Mouse (Mus musculus) ES-Bruce4 (cell line): ENCODE results near the gene Mbtps1. TPM values are rescaled to one million over a fixed set of nuclear protein-coding genes. Genes with fewer than 3 reads are reported as not detected.

ENCODE experiments used
- H3K27ac ChIP-seq: 2 replicates; pipeline ENCODE4 v1.5.1; 2012; ENCODE audit warnings: low read length, inconsistent platforms; ENCODE audit not compliant: insufficient read depth
- H3K27me3 ChIP-seq: 2 replicates; pipeline ENCODE4 v1.6.1; 2012; ENCODE audit warnings: mild to moderate bottlenecking, low read length, inconsistent platforms; ENCODE audit not compliant: control insufficient read depth, poor library complexity, insufficient read depth, severe bottlenecking
- H3K36me3 ChIP-seq: 2 replicates; pipeline ENCODE4 v1.6.1; 2012; ENCODE audit warnings: inconsistent platforms, mild to moderate bottlenecking, low read length, moderate library complexity; ENCODE audit not compliant: control insufficient read depth, poor library complexity, insufficient read depth, severe bottlenecking
- H3K4me1 ChIP-seq: one replicate; pipeline ENCODE4 v1.8.1; 2011; ENCODE audit warnings: low read length; ENCODE audit not compliant: control insufficient read depth, insufficient read depth
- H3K4me3 ChIP-seq: 2 replicates; pipeline ENCODE4 v1.5.1; 2011; ENCODE audit warnings: low read depth, mild to moderate bottlenecking, low read length
- H3K9ac ChIP-seq: 2 replicates; pipeline ENCODE4 v1.6.1; 2012; ENCODE audit warnings: low read depth, mild to moderate bottlenecking, inconsistent platforms; ENCODE audit not compliant: poor library complexity, severe bottlenecking
- H3K9me3 ChIP-seq: replicated peaks from 2 replicates; pipeline ENCODE4 v1.6.1; 2012; ENCODE audit warnings: mild to moderate bottlenecking, low read length, inconsistent platforms; ENCODE audit not compliant: control insufficient read depth, poor library complexity, insufficient read depth, severe bottlenecking
- CTCF ChIP-seq: IDR thresholded peaks from one replicate; pipeline ENCODE4 v1.8.1; 2011; ENCODE audit warnings: low read depth, low read length
- EP300 ChIP-seq: IDR thresholded peaks from 2 replicates; pipeline ENCODE4 v1.6.1; 2011; ENCODE audit warnings: low read depth, low read length; ENCODE audit not compliant: insufficient read depth
- POLR2A ChIP-seq: IDR thresholded peaks from one replicate; pipeline ENCODE4 v1.8.1; 2011; ENCODE audit warnings: low read length; ENCODE audit not compliant: insufficient read depth
- polyA plus RNA-seq: library from polyadenylated mRNA; stranded (reverse); fragments of >200 nt; gene quantifications from 2 replicates; pipeline ENCODE4 v1.2.4, GENCODE M21; 2011; ENCODE audit warnings: low read depth; ENCODE audit not compliant: missing spikeins, insufficient read depth, insufficient read length

Gene Mbtps1
- polyA plus RNA-seq, 1 experiment, result 118 TPM

GRCm38 (mm10) chr8:119496848-119497247, 61.7 kb downstream of the Mbtps1 start:
- no peak overlapping the region for H3K27ac ChIP-seq
- no peaks in the 10 kb centered on the region for H3K9me3 ChIP-seq
- peaks cover 7% of the 10 kb centered on the region for H3K4me1 ChIP-seq
- no peaks in the 10 kb centered on the region for H3K36me3 ChIP-seq
- TF ChIP-seq POLR2A (no peak), CTCF (peak; percentile 85)
- no peak overlapping the region for H3K9ac ChIP-seq
- no peaks in the 10 kb centered on the region for H3K27me3 ChIP-seq
- H3K4me3 ChIP-seq, result no peak overlapping the region

- TF ChIP-seq CTCF (no peak), EP300 (no peak), POLR2A (no peak)
- H3K9ac ChIP-seq, result no peak overlapping the region
- no peak overlapping the region for H3K27ac ChIP-seq
- no peaks in the 10 kb centered on the region for H3K27me3 ChIP-seq
- H3K9me3 ChIP-seq, result no peaks in the 10 kb centered on the region
- H3K36me3 ChIP-seq, result no peaks in the 10 kb centered on the region
- no peaks in the 10 kb centered on the region for H3K4me1 ChIP-seq
- no peak overlapping the region for H3K4me3 ChIP-seq
Observed at GRCm38 (mm10) chr8:119487093-119487492, 71.4 kb downstream of the Mbtps1 start.

- no peak overlapping the region for H3K4me3 ChIP-seq
- no peak overlapping the region for H3K27ac ChIP-seq
- no peaks in the 10 kb centered on the region for H3K27me3 ChIP-seq
- H3K36me3 ChIP-seq, result no peaks in the 10 kb centered on the region
- TF ChIP-seq EP300 (no peak), CTCF (no peak), POLR2A (no peak)
- no peak overlapping the region for H3K9ac ChIP-seq
- H3K9me3 ChIP-seq, result no peaks in the 10 kb centered on the region
- H3K4me1 ChIP-seq, result no peaks in the 10 kb centered on the region
Observed at GRCm38 (mm10) chr8:119484145-119484896, 74.2 kb downstream of the Mbtps1 start.

- TF ChIP-seq POLR2A, result no peak
- no peak for TF ChIP-seq CTCF
- TF ChIP-seq EP300, result peak; percentile 53; the same call in 1 of the 2 replicates
Observed at GRCm38 (mm10) chr8:119478684-119479083, 79.9 kb downstream of the Mbtps1 start.

GRCm38 (mm10) chr8:119468091-119468490, 90.4 kb downstream of the Mbtps1 start:
- no peak overlapping the region for H3K9ac ChIP-seq
- TF ChIP-seq CTCF, result no peak
- TF ChIP-seq POLR2A, result no peak
- no peak for TF ChIP-seq EP300
- H3K4me1 ChIP-seq, result no peaks in the 10 kb centered on the region
- no peak overlapping the region for H3K27ac ChIP-seq
- no peak overlapping the region for H3K4me3 ChIP-seq
- H3K27me3 ChIP-seq, result no peaks in the 10 kb centered on the region
- H3K9me3 ChIP-seq, result no peaks in the 10 kb centered on the region
- no peaks in the 10 kb centered on the region for H3K36me3 ChIP-seq

More at GRCm38 (mm10) chr8:119478684-119479083, 79.9 kb downstream of the Mbtps1 start:
- Histone ChIP-seq H3K27me3 (no peaks in the 10 kb centered on the region), H3K4me1 (peaks cover 4% of the 10 kb centered on the region), H3K36me3 (no peaks in the 10 kb centered on the region), H3K9ac (no peak overlapping the region), H3K27ac (no peak overlapping the region), H3K4me3 (no peak overlapping the region), H3K9me3 (no peaks in the 10 kb centered on the region)

- Histone ChIP-seq H3K9me3 (no peaks in the 10 kb centered on the region), H3K4me1 (no peaks in the 10 kb centered on the region), H3K27me3 (no peaks in the 10 kb centered on the region), H3K4me3 (no peak overlapping the region), H3K27ac (no peak overlapping the region), H3K9ac (no peak overlapping the region), H3K36me3 (no peaks in the 10 kb centered on the region)
- TF ChIP-seq CTCF, result no peak
- TF ChIP-seq EP300, result no peak
Observed at GRCm38 (mm10) chr8:119466794-119467193, 91.7 kb downstream of the Mbtps1 start.
